Mouse (Mus musculus): Measurements from ENCODE around the gene Pqbp1. TPM values are rescaled to one million over a fixed set of nuclear protein-coding genes. Genes with fewer than 3 reads are reported as not detected.

Gene Pqbp1
- total and polyA plus RNA-seq, 3 experiments = 94.3 to 119 (median 96.6) TPM

GRCm38 (mm10) chrX:7854578-7854977 lies 44.5 kb downstream of the Pqbp1 start:
- Histone ChIP-seq H3K27ac (ENCODE audit: insufficient read depth, low read depth) (no peak overlapping the region), H3K79me2 (replicated peaks; ENCODE audit: control insufficient read depth, extremely low read depth, insufficient read depth, poor library complexity, severe bottlenecking) (peaks cover 20% of the 10 kb centered on the region), H3K4me2 (ENCODE audit: insufficient read depth, low read depth, poor library complexity, severe bottlenecking) (no peak overlapping the region), H3K36me3 (replicated peaks in 1 of 2; ENCODE audit: control insufficient read depth in 1 of 2, insufficient read depth in 1 of 2, low read length in 1 of 2) (peaks cover 30 to 46% of the 10 kb centered on the region in 2 experiments), H3K9me3 (replicated peaks; ENCODE audit: low read length) (no peaks in the 10 kb centered on the region), H3K27me3 (replicated peaks) (no peaks in the 10 kb centered on the region), H3K9ac (ENCODE audit: insufficient read depth, low read depth) (no peak overlapping the region), H3K4me1 (ENCODE audit: control insufficient read depth in 1 of 2, insufficient read depth in 2 of 2) (peaks cover 3 to 14% of the 10 kb centered on the region in 2 experiments; a peak in 2 of 4 replicates), H3K4me3 (replicated peaks in 1 of 3; ENCODE audit: low read depth in 2 of 3, low read length in 2 of 3, poor library complexity in 1 of 3) (no peak overlapping the region)
- DNase-seq (ENCODE audit: extremely low read depth) = peak; percentile 57
- peak; percentile 2; the same call in 1 of the 2 replicates for TF ChIP-seq ZC3H11A (IDR thresholded peaks at IDR 0.05; ENCODE audit: low read depth, low read length)
- peak; percentile 81 for TF ChIP-seq RAD21 (IDR thresholded peaks at IDR 0.05; ENCODE audit: low read depth, low read length)
- TF ChIP-seq CTCF (conservative IDR thresholded peaks at IDR 0.05 in 1 of 2, IDR thresholded peaks at IDR 0.05 in 1 of 2; ENCODE audit: low read depth in 2 of 2, low read length in 2 of 2) = peak; percentile 20 to 79; a peak in 3 of 4 replicates
- peak; percentile 83 for TF ChIP-seq SMC3 (IDR thresholded peaks at IDR 0.05; ENCODE audit: low read depth, low read length)
- TF ChIP-seq JUN (IDR thresholded peaks at IDR 0.05; ENCODE audit: insufficient read depth, low read depth, low read length) = no peak
- dilution Hi-C loops (cut with MboI; ENCODE audit: extremely low pct_ligation_motif_present, extremely low pct_unique_long_range_greater_than_20kb, low sequenced_read_pairs) = no loop called here
- in situ Hi-C loops (cut with MboI; ENCODE audit: low pct_ligation_motif_present, low pct_unique_long_range_greater_than_20kb, low sequenced_read_pairs) = no loop called here

GRCm38 (mm10) chrX:7847845-7848244 lies 51.2 kb downstream of the Pqbp1 start:
- in situ Hi-C loops (cut with MboI; ENCODE audit: low pct_ligation_motif_present, low pct_unique_long_range_greater_than_20kb, low sequenced_read_pairs) = no loop called here
- no peaks in the 10 kb centered on the region for H3K27me3 ChIP-seq (replicated peaks)
- H3K4me1 ChIP-seq (ENCODE audit: control insufficient read depth in 1 of 2, insufficient read depth in 2 of 2) = peaks cover 0 to 18% of the 10 kb centered on the region in 2 experiments; a peak in 2 of 4 replicates
- no peaks in the 10 kb centered on the region for H3K9me3 ChIP-seq (replicated peaks; ENCODE audit: low read length)
- no peak for DNase-seq (ENCODE audit: extremely low read depth)
- no peak overlapping the region for H3K4me2 ChIP-seq (ENCODE audit: insufficient read depth, low read depth, poor library complexity, severe bottlenecking)
- H3K36me3 ChIP-seq (replicated peaks in 1 of 2; ENCODE audit: control insufficient read depth in 1 of 2, insufficient read depth in 1 of 2, low read length in 1 of 2) = peaks cover 24 to 67% of the 10 kb centered on the region in 2 experiments
- no peak overlapping the region for H3K9ac ChIP-seq (ENCODE audit: insufficient read depth, low read depth)
- no peak overlapping the region for H3K27ac ChIP-seq (ENCODE audit: insufficient read depth, low read depth)
- dilution Hi-C loops (cut with MboI; ENCODE audit: extremely low pct_ligation_motif_present, extremely low pct_unique_long_range_greater_than_20kb, low sequenced_read_pairs) = no loop called here
- H3K79me2 ChIP-seq (replicated peaks; ENCODE audit: control insufficient read depth, extremely low read depth, insufficient read depth, poor library complexity, severe bottlenecking) = peaks cover 54% of the 10 kb centered on the region
- TF ChIP-seq ZNF384 (IDR thresholded peaks at IDR 0.05; ENCODE audit: low read depth, low read length) (no peak), BHLHE40 (IDR thresholded peaks at IDR 0.05; ENCODE audit: low read depth, low read length) (no peak), NRF1 (IDR thresholded peaks at IDR 0.05; ENCODE audit: low read depth, low read length) (no peak), USF2 (conservative IDR thresholded peaks at IDR 0.05; ENCODE audit: low read depth, low read length) (no peak), RCOR1 (conservative IDR thresholded peaks at IDR 0.05; ENCODE audit: low read depth, low read length) (no peak), HCFC1 (IDR thresholded peaks at IDR 0.05; ENCODE audit: low read depth, low read length) (no peak), TCF12 (IDR thresholded peaks at IDR 0.05; ENCODE audit: low read depth, low read length) (no peak), IRF4 (IDR thresholded peaks at IDR 0.05; ENCODE audit: low read depth, low read length) (no peak), SIN3A (IDR thresholded peaks at IDR 0.05; ENCODE audit: low read length) (no peak), CHD1 (IDR thresholded peaks at IDR 0.05; ENCODE audit: low read depth, low read length) (no peak), CHD2 (IDR thresholded peaks at IDR 0.05; ENCODE audit: low read length) (no peak), ELF1 (IDR thresholded peaks at IDR 0.05; ENCODE audit: low read depth, low read length) (no peak), MAZ (IDR thresholded peaks at IDR 0.05; ENCODE audit: low read depth, low read length) (no peak), UBTF (IDR thresholded peaks at IDR 0.05; ENCODE audit: low read depth, low read length) (no peak), GABPA (IDR thresholded peaks at IDR 0.05; ENCODE audit: insufficient replicate concordance, low read depth, low read length) (no peak), MXI1 (IDR thresholded peaks at IDR 0.05; ENCODE audit: low read depth, low read length) (no peak), EP300 (IDR thresholded peaks at IDR 0.05; ENCODE audit: low read length) (no peak), MYC (IDR thresholded peaks at IDR 0.05; ENCODE audit: low read depth, low read length) (no peak)
- no peak overlapping the region for H3K4me3 ChIP-seq (replicated peaks in 1 of 3; ENCODE audit: low read depth in 2 of 3, low read length in 2 of 3, poor library complexity in 1 of 3)

Other genes starting within 250 kb of the Pqbp1 start
Only the 20 nearest of the 26 such genes appear.
- 13.9 and 21.4 TPM in 2 replicates for gene Wdr45, start 184.9 kb downstream of the Pqbp1 start, total RNA-seq (2012; rRNA removed)
- 19.4 and 24.1 TPM in 2 replicates for gene Wdr45, start 184.9 kb downstream of the Pqbp1 start, total RNA-seq (2014; rRNA removed)
- gene Wdr45, start 184.9 kb downstream of the Pqbp1 start, polyA plus RNA-seq (2012; ENCODE audit: insufficient read length, low read depth) = 18.0 and 21.7 TPM in 2 replicates
- 0.47 TPM in 1 of 2 replicates, not detected in the other for gene Gm45208, start 177.0 kb downstream of the Pqbp1 start, total RNA-seq (2012; rRNA removed)
- not detected in 2 replicates for gene Gm45208, start 177.0 kb downstream of the Pqbp1 start, total RNA-seq (2014; rRNA removed)
- gene Gm45208, start 177.0 kb downstream of the Pqbp1 start, polyA plus RNA-seq (2012; ENCODE audit: insufficient read length, low read depth) = 13.0 and 13.1 TPM in 2 replicates
- gene Praf2, start 170.8 kb downstream of the Pqbp1 start, total RNA-seq (2012; rRNA removed) = 41.8 and 49.1 TPM in 2 replicates
- 25.7 and 26.9 TPM in 2 replicates for gene Praf2, start 170.8 kb downstream of the Pqbp1 start, total RNA-seq (2014; rRNA removed)
- gene Praf2, start 170.8 kb downstream of the Pqbp1 start, polyA plus RNA-seq (2012; ENCODE audit: insufficient read length, low read depth) = 40.5 and 40.6 TPM in 2 replicates
- gene Ccdc120, start 148.4 kb downstream of the Pqbp1 start, total RNA-seq (2012; rRNA removed) = 3.6 and 6.9 TPM in 2 replicates
- 3.5 and 4.4 TPM in 2 replicates for gene Ccdc120, start 148.4 kb downstream of the Pqbp1 start, total RNA-seq (2014; rRNA removed)
- gene Ccdc120, start 148.4 kb downstream of the Pqbp1 start, polyA plus RNA-seq (2012; ENCODE audit: insufficient read length, low read depth) = 6.9 and 9.0 TPM in 2 replicates
- 12.9 and 15.9 TPM in 2 replicates for gene Tfe3, start 136.7 kb downstream of the Pqbp1 start, total RNA-seq (2012; rRNA removed)
- 6.7 and 8.3 TPM in 2 replicates for gene Tfe3, start 136.7 kb downstream of the Pqbp1 start, total RNA-seq (2014; rRNA removed)
- 26.0 TPM in 2 replicates for gene Tfe3, start 136.7 kb downstream of the Pqbp1 start, polyA plus RNA-seq (2012; ENCODE audit: insufficient read length, low read depth)
- gene Gripap1, start 109.5 kb downstream of the Pqbp1 start, total RNA-seq (2012; rRNA removed) = 25.5 and 27.1 TPM in 2 replicates
- 15.7 and 19.9 TPM in 2 replicates for gene Gripap1, start 109.5 kb downstream of the Pqbp1 start, total RNA-seq (2014; rRNA removed)
- gene Gripap1, start 109.5 kb downstream of the Pqbp1 start, polyA plus RNA-seq (2012; ENCODE audit: insufficient read length, low read depth) = 49.4 and 53.1 TPM in 2 replicates
- 0.38 and 0.51 TPM in 2 replicates for gene Kcnd1, start 77.0 kb downstream of the Pqbp1 start, total RNA-seq (2012; rRNA removed)
- 0.57 and 0.63 TPM in 2 replicates for gene Kcnd1, start 77.0 kb downstream of the Pqbp1 start, total RNA-seq (2014; rRNA removed)
- 3.1 and 3.4 TPM in 2 replicates for gene Kcnd1, start 77.0 kb downstream of the Pqbp1 start, polyA plus RNA-seq (2012; ENCODE audit: insufficient read length, low read depth)
- 46.6 and 67.8 TPM in 2 replicates for gene Otud5, start 57.9 kb downstream of the Pqbp1 start, total RNA-seq (2012; rRNA removed)
- gene Otud5, start 57.9 kb downstream of the Pqbp1 start, total RNA-seq (2014; rRNA removed) = 58.0 and 61.5 TPM in 2 replicates
- gene Otud5, start 57.9 kb downstream of the Pqbp1 start, polyA plus RNA-seq (2012; ENCODE audit: insufficient read length, low read depth) = 92.7 and 101 TPM in 2 replicates
- gene Pim2, start 21.0 kb downstream of the Pqbp1 start, total RNA-seq (2012; rRNA removed) = 102 and 177 TPM in 2 replicates
- 91.7 and 119 TPM in 2 replicates for gene Pim2, start 21.0 kb downstream of the Pqbp1 start, total RNA-seq (2014; rRNA removed)
- 146 and 171 TPM in 2 replicates for gene Pim2, start 21.0 kb downstream of the Pqbp1 start, polyA plus RNA-seq (2012; ENCODE audit: insufficient read length, low read depth)
- 28.8 and 30.6 TPM in 2 replicates for gene Slc35a2, start 15.2 kb downstream of the Pqbp1 start, total RNA-seq (2012; rRNA removed)
- 15.2 and 21.2 TPM in 2 replicates for gene Slc35a2, start 15.2 kb downstream of the Pqbp1 start, total RNA-seq (2014; rRNA removed)
- gene Slc35a2, start 15.2 kb downstream of the Pqbp1 start, polyA plus RNA-seq (2012; ENCODE audit: insufficient read length, low read depth) = 25.5 and 26.4 TPM in 2 replicates
- gene Timm17b, start 88 bp upstream of the Pqbp1 start, total RNA-seq (2012; rRNA removed) = 37.6 and 38.8 TPM in 2 replicates
- gene Timm17b, start 88 bp upstream of the Pqbp1 start, total RNA-seq (2014; rRNA removed) = 25.8 and 33.1 TPM in 2 replicates
- gene Timm17b, start 88 bp upstream of the Pqbp1 start, polyA plus RNA-seq (2012; ENCODE audit: insufficient read length, low read depth) = 75.9 and 76.7 TPM in 2 replicates
- not detected in 2 replicates for gene Gm10491, start 8.6 kb upstream of the Pqbp1 start, total RNA-seq (2012; rRNA removed)
- gene Gm10491, start 8.6 kb upstream of the Pqbp1 start, total RNA-seq (2014; rRNA removed) = not detected in 2 replicates
- gene Gm10491, start 8.6 kb upstream of the Pqbp1 start, polyA plus RNA-seq (2012; ENCODE audit: insufficient read length, low read depth) = not detected in 2 replicates
- gene Gm10490, start 10.3 kb upstream of the Pqbp1 start, total RNA-seq (2012; rRNA removed) = not detected in 2 replicates
- not detected in 2 replicates for gene Gm10490, start 10.3 kb upstream of the Pqbp1 start, total RNA-seq (2014; rRNA removed)
- gene Gm10490, start 10.3 kb upstream of the Pqbp1 start, polyA plus RNA-seq (2012; ENCODE audit: insufficient read length, low read depth) = not detected in 2 replicates
- not detected in 2 replicates for gene Pcsk1n, start 20.6 kb upstream of the Pqbp1 start, total RNA-seq (2012; rRNA removed)
- gene Pcsk1n, start 20.6 kb upstream of the Pqbp1 start, total RNA-seq (2014; rRNA removed) = not detected in 2 replicates
- gene Pcsk1n, start 20.6 kb upstream of the Pqbp1 start, polyA plus RNA-seq (2012; ENCODE audit: insufficient read length, low read depth) = not detected in 2 replicates
- gene Eras, start 29.3 kb upstream of the Pqbp1 start, total RNA-seq (2012; rRNA removed) = not detected in 2 replicates
- not detected in 2 replicates for gene Eras, start 29.3 kb upstream of the Pqbp1 start, total RNA-seq (2014; rRNA removed)
- gene Eras, start 29.3 kb upstream of the Pqbp1 start, polyA plus RNA-seq (2012; ENCODE audit: insufficient read length, low read depth) = not detected in 2 replicates
- 16.5 and 19.9 TPM in 2 replicates for gene Hdac6, start 48.6 kb upstream of the Pqbp1 start, total RNA-seq (2012; rRNA removed)
- gene Hdac6, start 48.6 kb upstream of the Pqbp1 start, total RNA-seq (2014; rRNA removed) = 13.7 and 15.3 TPM in 2 replicates
- 18.3 and 19.7 TPM in 2 replicates for gene Hdac6, start 48.6 kb upstream of the Pqbp1 start, polyA plus RNA-seq (2012; ENCODE audit: insufficient read length, low read depth)
- gene Gata1, start 78.8 kb upstream of the Pqbp1 start, total RNA-seq (2012; rRNA removed) = 0.13 and 0.21 TPM in 2 replicates
- gene Gata1, start 78.8 kb upstream of the Pqbp1 start, total RNA-seq (2014; rRNA removed) = 0.23 TPM in 1 of 2 replicates, not detected in the other
- 0.25 and 0.43 TPM in 2 replicates for gene Gata1, start 78.8 kb upstream of the Pqbp1 start, polyA plus RNA-seq (2012; ENCODE audit: insufficient read length, low read depth)
- gene Glod5, start 119.2 kb upstream of the Pqbp1 start, total RNA-seq (2012; rRNA removed) = not detected in 2 replicates
- not detected in 2 replicates for gene Glod5, start 119.2 kb upstream of the Pqbp1 start, total RNA-seq (2014; rRNA removed)
- not detected in 2 replicates for gene Glod5, start 119.2 kb upstream of the Pqbp1 start, polyA plus RNA-seq (2012; ENCODE audit: insufficient read length, low read depth)
- gene Suv39h1, start 175.5 kb upstream of the Pqbp1 start, total RNA-seq (2012; rRNA removed) = 40.6 and 46.4 TPM in 2 replicates
- 71.5 and 73.7 TPM in 2 replicates for gene Suv39h1, start 175.5 kb upstream of the Pqbp1 start, total RNA-seq (2014; rRNA removed)
- gene Suv39h1, start 175.5 kb upstream of the Pqbp1 start, polyA plus RNA-seq (2012; ENCODE audit: insufficient read length, low read depth) = 48.4 and 51.4 TPM in 2 replicates
- 47.0 and 58.1 TPM in 2 replicates for gene Was, start 191.2 kb upstream of the Pqbp1 start, total RNA-seq (2012; rRNA removed)
- gene Was, start 191.2 kb upstream of the Pqbp1 start, total RNA-seq (2014; rRNA removed) = 53.9 and 63.5 TPM in 2 replicates
- 75.6 and 83.7 TPM in 2 replicates for gene Was, start 191.2 kb upstream of the Pqbp1 start, polyA plus RNA-seq (2012; ENCODE audit: insufficient read length, low read depth)

Measured in CH12.LX (cell line).